Mouse (Mus musculus): ENCODE results near the gene Arrb2.
A peak's percentile ranks its signal among the peaks of the same experiment; 100 is the strongest.
"Not testable (repeated sequence)": the region's sequence is repeated elsewhere in the genome, so short reads cannot be mapped to it uniquely, and the experiment has no call there.

Arrb2 gene

DNA sequence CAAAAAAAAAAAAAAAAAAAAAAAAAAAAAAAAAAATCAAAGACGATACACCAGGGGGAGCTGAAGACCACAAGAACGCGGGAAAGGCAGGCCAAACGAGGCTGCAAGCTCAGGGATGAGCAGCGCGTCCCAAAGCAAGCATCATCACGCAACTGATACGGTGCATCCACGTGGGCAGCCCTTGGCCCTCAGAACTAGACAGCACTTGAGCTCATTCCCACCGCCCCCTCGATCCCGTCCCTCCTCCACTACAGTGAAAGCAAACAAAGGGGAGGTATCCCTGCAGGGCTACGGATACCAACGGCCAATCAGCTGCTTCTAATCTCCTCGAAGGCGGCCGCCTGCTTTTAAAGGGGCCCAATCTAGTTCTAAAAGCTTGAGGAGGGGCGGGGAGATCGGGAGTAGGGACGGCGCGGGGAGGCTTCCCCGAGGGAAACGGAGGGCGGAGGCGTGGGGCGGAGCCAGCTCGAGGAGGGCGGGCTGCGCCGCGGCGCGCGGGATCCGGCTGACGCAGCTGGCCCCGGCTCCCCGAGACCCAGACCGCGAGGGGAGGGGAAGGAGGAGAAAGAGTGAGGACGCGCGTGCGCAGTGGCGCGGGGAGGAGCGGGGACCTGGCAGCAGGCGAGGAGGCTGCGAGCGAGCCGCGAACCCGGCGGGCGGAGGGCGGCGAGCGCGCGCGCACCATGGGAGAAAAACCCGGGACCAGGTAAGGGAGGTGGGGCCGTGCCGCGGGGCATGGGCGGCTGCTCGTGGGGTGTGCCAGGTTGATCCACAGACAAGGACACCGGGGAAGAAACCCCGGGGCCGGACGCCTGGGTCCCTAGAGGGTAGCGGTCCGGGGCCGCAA is at the start of gene Arrb2:
Gene Arrb2 (plus strand): TSS at position 588 of the 847 bp plus-strand sequence.
- peak; percentile 99 for DNase-seq

- DNase-seq, result no peak
Observed at GRCm38 (mm10) chr11:70384136-70384535, 48.3 kb upstream of the Arrb2 start.

DNA sequence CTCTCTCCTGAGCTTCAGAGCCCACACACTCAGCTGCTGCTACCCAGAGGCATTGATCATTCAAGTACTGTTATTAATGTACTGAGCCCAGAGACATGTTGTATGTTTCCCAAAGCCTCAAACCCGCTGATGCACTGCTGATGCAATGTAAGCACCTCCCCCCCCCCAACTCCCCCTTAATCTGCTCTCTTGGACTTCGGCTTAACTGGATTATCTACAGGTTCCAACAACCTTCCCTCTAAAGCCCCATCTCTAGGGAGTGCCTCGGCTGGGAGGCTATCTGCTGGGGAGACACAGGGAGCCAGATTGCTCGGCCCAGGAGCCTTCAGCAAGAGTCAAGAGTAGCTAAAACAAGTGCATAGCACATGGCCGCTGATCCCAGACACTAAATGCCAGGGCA is 45.0 kb upstream of the Arrb2 start:
- no peak for DNase-seq

GRCm38 (mm10) chr11:70389421-70389820 is 43.0 kb upstream of the Arrb2 start:
- no peak for DNase-seq

GRCm38 (mm10) chr11:70403598-70403997 is 28.8 kb upstream of the Arrb2 start:
- no peak for DNase-seq

DNA sequence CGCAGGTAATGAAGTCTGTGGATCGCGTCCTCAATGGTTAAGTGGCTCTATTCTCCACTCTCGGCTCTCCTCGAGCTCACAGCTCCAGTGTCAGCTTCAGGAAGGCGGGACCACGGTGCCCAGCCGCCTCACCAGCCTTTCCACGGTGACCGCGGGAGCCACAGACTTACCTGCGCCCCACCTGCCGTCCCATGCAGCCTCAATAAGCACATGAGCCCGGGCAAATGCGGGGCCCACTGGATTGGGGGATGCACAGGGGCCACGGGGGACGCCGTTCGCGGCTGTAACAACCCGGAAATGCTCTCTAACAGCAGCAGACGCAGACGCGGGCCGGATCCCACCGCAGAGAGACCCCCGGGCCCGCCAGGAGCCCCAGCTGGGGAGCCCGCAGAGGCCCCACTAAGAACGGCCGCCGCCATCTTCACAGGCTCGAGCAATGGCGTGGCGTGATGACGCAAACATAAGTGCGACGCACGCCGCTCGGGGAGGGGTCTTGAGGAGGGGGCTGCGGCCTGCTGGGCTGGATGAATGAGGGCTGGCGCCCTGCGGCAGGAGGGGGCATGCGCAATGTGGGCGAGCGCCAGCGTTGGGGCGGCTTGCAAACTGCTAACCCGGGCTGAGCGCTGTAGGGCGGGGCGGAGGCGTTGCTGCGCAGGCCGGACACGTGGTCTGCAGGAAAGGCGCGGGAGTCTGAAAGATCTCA is 22.7 kb upstream of the Arrb2 start, which contains the start of gene Pelp1:
Gene Pelp1 (minus strand): TSS at position 438 of the 703 bp plus-strand sequence.
- DNase-seq, result peak; percentile 93

DNA sequence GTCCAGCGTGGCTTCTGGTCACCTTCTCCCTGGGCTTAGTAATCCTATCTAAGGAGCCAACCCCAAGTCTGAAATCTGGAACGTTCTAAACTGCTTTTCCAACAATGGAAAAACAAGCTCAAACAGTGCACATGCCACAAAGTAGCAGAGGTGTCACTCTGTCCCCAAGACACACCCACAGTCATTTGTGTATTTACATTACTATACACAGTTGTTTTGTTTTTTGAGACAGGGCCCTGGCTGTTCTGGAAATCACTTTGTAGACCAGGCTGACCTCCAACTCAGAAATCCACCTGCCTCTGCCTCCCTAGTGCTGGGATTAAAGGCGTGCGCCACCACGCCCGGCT is 22.2 kb upstream of the Arrb2 start:
- no peak for DNase-seq

GRCm38 (mm10) chr11:70412591-70412990 is 19.8 kb upstream of the Arrb2 start:
- no peak for DNase-seq

DNA sequence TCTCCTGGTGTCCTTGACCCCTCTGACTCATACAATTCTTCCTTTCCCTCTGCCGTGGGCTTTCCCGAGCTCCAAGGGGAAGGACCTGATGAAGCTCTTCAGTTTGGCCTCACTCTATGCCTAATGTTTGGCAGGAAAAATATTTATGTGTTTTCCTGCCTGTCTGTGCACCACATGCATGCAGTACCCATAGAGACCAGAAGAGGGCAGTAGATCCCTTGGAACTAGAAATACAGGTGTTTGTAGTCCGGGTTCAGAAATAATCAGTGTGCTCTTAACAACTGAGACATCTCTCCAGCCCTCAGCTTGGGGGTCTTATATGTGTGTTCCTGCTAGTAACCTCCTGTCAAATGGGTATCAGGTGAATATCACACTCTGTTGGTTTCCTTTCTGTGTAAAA is 18.5 kb upstream of the Arrb2 start:
- peak; percentile 86 for DNase-seq

DNA sequence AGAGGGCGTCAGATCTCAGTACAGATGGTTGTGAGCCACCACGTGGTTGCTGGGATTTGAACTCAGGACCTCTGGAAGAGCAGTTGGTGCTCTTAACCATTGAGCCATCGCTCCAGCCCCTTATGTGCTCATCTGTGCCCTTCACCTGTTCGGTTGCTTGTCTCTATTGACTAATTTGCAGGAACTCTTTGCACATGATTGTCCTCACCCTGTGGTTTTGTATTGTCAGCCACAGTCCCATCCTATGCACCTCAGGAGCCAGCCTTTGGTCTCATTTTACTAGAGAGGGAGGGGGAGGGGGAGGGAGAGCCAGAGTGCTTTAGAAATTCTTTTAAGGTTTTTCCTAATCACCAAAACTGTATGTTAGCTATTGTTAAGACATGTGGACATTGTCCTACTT is 14.2 kb upstream of the Arrb2 start:
- DNase-seq, result no peak

- no peak for DNase-seq
Observed at GRCm38 (mm10) chr11:70419486-70419885, 12.9 kb upstream of the Arrb2 start.

GRCm38 (mm10) chr11:70426598-70426997 is 5.8 kb upstream of the Arrb2 start:
- DNase-seq, result not testable (repeated sequence)

GRCm38 (mm10) chr11:70431574-70431973 is 861 bp upstream of the Arrb2 start:
- DNase-seq, result no peak

DNA sequence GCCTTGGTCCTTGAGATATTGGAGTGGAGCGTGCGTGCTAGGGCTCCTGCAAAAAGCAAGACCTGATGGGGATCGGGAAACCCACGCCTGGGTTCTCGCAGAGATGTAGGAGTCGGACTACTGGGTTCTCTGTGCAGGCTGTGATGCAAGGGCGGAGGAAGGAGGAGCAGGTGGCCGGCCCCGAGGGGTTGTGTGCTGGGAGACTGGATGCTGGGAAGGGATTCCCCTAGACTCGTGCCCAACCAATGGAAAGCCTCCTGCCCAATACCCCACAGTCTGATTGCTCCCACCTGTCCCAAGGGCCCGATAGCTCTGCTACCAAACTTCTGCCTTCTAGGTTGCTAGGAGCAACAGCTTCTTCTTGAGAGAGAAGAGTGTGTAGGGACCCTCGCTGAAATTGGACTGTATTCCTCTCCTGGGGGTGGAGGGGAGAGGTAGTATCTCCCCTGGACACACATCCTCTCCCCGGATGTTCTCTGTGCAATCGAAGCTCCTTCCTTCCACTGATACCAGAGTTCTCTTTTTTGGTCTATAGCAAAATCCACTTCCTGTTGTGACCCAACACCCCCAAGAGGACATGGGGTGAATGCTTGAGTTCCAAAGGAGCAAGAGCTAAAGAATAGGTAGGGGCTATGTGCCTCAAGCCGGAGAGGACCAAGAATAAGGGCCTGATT is 597 bp downstream of the Arrb2 start:
- DNase-seq, result peak; percentile 44

DNA sequence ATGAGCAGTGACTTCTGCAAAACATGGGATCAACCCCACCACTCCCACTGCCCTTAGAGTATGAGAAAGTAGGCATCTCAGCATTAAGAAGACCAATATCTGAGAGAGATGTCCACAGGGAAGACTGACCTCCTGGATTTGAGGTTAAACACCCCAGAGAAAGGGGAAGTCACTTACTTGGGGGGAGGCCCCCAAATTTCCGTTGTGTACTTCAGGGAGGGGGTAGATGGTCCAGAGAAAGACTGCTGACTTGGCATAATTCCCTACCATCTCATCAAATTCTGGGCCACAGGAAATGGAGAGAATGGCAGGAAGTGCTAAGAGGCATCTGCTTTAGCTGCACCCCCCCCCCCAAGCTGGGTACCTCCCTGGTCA is 1.1 kb downstream of the Arrb2 start:
- no peak for DNase-seq

DNA sequence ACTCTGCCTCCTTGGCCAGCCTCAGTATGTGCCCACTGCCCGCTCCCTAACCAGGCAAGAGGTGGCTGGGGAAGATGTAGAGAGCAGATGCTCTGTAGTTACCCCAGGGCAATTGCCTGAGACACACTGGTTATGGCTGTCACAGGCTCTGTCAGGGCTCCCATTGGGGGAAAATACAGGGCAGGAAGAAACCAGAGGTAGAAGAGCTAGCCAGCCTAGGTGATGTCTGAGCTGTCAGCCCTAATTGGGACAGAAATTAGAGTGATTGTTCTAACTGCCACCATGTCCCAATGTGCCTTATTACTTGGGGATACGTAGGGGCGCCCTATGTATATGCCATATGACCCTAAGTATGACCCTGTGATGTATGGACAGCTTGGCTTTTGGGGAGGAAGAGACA is 1.5 kb downstream of the Arrb2 start:
- DNase-seq, result peak; percentile 23

- DNase-seq, result peak; percentile 73
Observed at GRCm38 (mm10) chr11:70435476-70435875, 3.0 kb downstream of the Arrb2 start.

DNA sequence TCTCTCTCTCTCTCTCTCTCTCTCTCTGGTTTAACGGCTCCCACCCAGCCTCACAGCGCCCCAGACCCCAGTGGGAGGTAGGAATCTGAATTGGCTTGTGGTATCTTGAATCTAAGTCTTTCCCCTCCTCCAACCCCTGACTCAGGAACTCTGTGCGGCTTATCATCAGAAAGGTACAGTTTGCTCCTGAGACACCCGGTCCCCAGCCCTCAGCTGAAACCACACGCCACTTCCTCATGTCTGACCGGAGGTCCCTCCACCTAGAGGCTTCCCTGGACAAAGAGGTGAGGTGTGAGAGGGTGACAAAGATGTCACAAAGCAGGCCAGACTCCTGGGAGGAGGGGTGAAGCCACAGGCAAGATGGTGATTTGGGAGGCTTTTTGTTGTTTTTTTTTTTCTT is 5.0 kb downstream of the Arrb2 start:
- DNase-seq, result peak; percentile 27

DNA sequence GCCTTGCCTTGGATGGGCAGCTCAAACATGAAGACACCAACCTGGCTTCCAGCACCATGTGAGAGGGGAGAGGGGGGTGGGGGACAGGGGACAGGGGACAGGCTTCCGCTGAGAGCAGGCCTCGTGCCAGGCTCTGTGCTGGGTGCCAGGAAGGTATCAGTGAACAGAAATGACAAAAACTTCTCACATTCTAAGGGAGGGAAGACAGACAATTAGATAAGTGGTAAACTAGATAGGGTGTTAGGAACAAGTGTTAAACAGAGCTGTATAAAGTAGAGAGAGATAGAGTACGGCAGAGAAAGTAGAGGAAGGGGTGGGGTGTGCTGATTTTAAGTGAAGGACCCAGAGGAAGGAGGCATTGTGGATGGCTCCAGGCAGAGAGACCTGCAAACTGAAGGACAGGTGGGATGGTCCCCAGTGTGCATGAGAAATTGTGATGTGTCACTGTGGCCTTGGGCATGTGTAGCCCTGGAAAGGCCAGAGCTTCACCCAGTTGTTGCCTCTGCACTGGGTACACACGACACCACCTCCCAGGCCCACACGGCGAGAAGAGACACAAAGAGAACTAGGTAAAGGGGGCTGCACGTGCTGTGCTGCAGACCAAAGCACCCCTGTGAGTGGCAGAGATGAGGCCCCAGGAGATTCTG is 6.4 kb downstream of the Arrb2 start:
- no peak for DNase-seq

DNA sequence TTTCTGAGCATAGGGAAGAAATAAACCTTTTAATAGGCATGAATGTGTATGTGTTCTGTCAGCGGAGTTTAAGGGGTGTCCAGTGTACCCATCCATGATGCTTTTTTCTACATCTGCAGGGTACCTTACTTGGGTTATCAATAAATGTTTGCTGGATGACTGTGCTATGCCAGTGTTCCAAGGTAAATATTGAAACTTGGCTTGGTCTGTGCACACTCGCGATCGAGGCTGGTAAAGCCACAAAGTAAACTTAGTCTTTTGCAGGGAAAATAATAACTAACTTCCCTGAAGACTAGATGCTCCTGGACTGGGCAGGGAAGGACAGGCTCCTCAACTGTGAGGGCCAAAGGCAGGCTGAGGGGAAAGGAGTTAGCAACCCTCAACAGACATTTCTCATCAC is 8.2 kb downstream of the Arrb2 start:
- DNase-seq, result no peak

DNA sequence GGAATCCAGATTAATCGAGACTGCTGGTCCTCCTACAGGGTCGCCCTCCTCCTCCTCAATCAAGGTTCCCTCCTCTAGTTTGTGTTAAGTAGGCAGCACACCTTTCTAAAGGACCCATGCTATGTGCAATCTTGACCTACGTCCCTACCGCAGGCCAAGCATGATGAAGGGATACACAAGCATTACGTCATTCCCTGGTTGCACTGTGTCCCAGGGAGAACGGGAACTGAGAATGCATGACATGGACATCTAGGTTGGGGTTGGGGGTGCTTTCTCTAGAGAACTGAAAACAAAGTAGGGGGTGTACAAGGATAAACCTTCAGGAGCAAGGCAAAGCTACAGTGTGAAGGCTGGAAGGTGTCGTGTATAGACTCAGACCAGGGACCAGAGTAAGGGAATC is 9.4 kb downstream of the Arrb2 start:
- no peak for DNase-seq

GRCm38 (mm10) chr11:70443964-70444363 is 11.5 kb downstream of the Arrb2 start:
- DNase-seq, result no peak

- DNase-seq, result no peak
Observed at GRCm38 (mm10) chr11:70444667-70445066, 12.2 kb downstream of the Arrb2 start.

Measured in thymus, postnatal 25 days (tissue).